Mouse (Mus musculus): Measurements from ENCODE around the gene Mgarp. TPM values are rescaled to one million over a fixed set of nuclear protein-coding genes. Genes with fewer than 3 reads are reported as not detected.

Mgarp gene
- polyA plus RNA-seq, 1 experiment from 2014 or later = 6.7 TPM

DNA sequence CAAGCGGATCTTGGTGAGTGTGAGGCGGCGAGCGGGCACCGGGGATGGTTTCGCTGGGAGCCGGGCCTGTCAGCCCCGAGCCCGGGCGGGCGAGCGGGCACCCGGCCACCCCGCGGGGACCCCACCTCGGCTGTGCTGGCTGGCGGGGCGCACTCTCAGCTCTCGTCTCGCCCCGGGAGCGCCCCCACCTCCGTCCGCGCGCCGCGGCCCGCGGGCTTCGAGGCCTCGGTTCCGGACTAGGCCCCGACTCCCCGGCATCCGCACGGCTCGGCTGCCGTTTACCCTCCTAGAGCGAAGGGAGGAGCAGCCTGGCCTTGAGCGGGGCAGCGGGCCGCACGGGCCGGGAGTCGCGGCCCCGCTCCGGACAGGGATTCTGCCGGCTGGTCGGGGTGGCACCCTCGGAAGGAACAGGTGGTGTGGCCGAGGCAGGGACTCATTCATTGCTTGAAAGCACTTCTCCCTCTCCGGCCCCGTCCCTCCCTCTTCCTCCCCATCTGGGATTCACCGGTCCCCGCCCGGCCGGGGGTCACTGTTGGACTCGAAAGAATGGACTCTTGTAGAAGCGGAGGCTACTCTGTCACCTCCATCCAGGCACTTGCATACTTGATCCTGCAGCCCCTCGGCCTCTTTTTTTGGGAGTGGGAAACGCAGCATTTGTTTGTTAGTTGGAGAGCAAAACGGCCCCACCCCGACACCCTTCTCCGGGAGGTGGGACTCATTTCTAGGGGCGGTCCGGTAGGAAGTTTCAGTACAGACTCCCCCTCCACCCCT lies 20.0 kb upstream of the Mgarp start:
- H3K4me3 ChIP-seq (ENCODE audit: low read depth, low read length) = peak overlapping the region; percentile 98
- peaks cover 3% of the 10 kb centered on the region for H3K4me1 ChIP-seq (ENCODE audit: control insufficient read depth, insufficient read depth, low read length)
- peak overlapping the region; percentile 81 for H3K4me2 ChIP-seq (ENCODE audit: low read depth)
- DNase-seq (ENCODE audit: low spot score) (peak; percentile 60), ATAC-seq (ENCODE audit: insufficient read depth, low FRiP score, low TSS enrichment) (peak; percentile 43)
- H3K27ac ChIP-seq (ENCODE audit: low read depth, low read length) = peak overlapping the region; percentile 93
- 1% methylated on average over 48 of the region's 68 CpGs for WGBS
- H3K9ac ChIP-seq (ENCODE audit: low read length) = peak overlapping the region; percentile 98
- no peaks in the 10 kb centered on the region for H3K9me3 ChIP-seq (ENCODE audit: control insufficient read depth, low read length)
- no peaks in the 10 kb centered on the region for H3K36me3 ChIP-seq (ENCODE audit: control insufficient read depth, insufficient read depth, low read length)
- no peaks in the 10 kb centered on the region for H3K27me3 ChIP-seq (ENCODE audit: control insufficient read depth, insufficient read depth, low read length)

GRCm38 (mm10) chr3:51416073-51416363 lies 19.5 kb upstream of the Mgarp start:
- H3K9ac ChIP-seq (ENCODE audit: low read length) = peak overlapping the region; percentile 98
- peak overlapping the region; percentile 81 for H3K4me2 ChIP-seq (ENCODE audit: low read depth)
- peaks cover 3% of the 10 kb centered on the region for H3K4me1 ChIP-seq (ENCODE audit: control insufficient read depth, insufficient read depth, low read length)
- DNase-seq (ENCODE audit: low spot score) (no peak), ATAC-seq (ENCODE audit: insufficient read depth, low FRiP score, low TSS enrichment) (peak; percentile 51)
- H3K27me3 ChIP-seq (ENCODE audit: control insufficient read depth, insufficient read depth, low read length) = no peaks in the 10 kb centered on the region
- peak overlapping the region; percentile 93 for H3K27ac ChIP-seq (ENCODE audit: low read depth, low read length)
- no peaks in the 10 kb centered on the region for H3K36me3 ChIP-seq (ENCODE audit: control insufficient read depth, insufficient read depth, low read length)
- H3K4me3 ChIP-seq (ENCODE audit: low read depth, low read length) = peak overlapping the region; percentile 98
- H3K9me3 ChIP-seq (ENCODE audit: control insufficient read depth, low read length) = no peaks in the 10 kb centered on the region
- under 1% methylated on average over 26 of the region's 30 CpGs for WGBS

- H3K9ac ChIP-seq (ENCODE audit: low read length) = peak within 1 kb of the TSS; percentile 98
- H3K9me3 ChIP-seq (ENCODE audit: control insufficient read depth, low read length) = no peaks in the 10 kb centered on the region
- H3K36me3 ChIP-seq (ENCODE audit: control insufficient read depth, insufficient read depth, low read length) = no peaks in the 10 kb centered on the region
- H3K4me3 ChIP-seq (ENCODE audit: low read depth, low read length) = peak within 1 kb of the TSS; percentile 98
- peak within 1 kb of the TSS; percentile 67 for H3K4me2 ChIP-seq (ENCODE audit: low read depth)
- H3K4me1 ChIP-seq (ENCODE audit: control insufficient read depth, insufficient read depth, low read length) = peaks cover 3% of the 10 kb centered on the region
- WGBS = 6% methylated on average over 43 of the region's 43 CpGs
- no peaks in the 10 kb centered on the region for H3K27me3 ChIP-seq (ENCODE audit: control insufficient read depth, insufficient read depth, low read length)
- ATAC-seq (ENCODE audit: insufficient read depth, low FRiP score, low TSS enrichment) (peak; percentile 89), DNase-seq (ENCODE audit: low spot score) (peak; percentile 96)
- peak within 1 kb of the TSS; percentile 93 for H3K27ac ChIP-seq (ENCODE audit: low read depth, low read length)
Measured at GRCm38 (mm10) chr3:51415098-51416072, 18.8 kb upstream of the Mgarp start, which contains the start of gene Naa15. Naa15 (plus strand) TSS chr3:51415148.

DNA sequence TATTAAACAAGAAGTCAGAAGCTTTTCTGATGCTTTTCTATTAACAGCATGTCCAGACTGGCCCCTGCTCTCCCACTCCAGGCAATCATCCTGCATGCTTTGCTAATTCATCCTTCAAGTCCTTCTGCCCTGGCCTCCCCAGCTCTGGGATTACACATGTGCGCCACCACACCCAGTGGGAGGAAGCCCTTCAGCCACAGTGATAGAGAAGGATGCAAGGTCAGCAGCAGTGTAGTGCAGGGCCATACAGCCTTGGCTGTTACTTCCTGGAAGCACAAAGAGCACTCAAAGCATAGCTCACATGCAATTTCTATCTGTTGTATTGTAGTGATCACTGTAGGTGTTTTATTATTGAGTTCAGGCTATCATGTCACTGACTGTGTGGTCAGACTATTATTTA lies 16.7 kb upstream of the Mgarp start:
- no peak overlapping the region for H3K9ac ChIP-seq (ENCODE audit: low read length)
- H3K9me3 ChIP-seq (ENCODE audit: control insufficient read depth, low read length) = no peaks in the 10 kb centered on the region
- H3K4me1 ChIP-seq (ENCODE audit: control insufficient read depth, insufficient read depth, low read length) = peaks cover 3% of the 10 kb centered on the region
- DNase-seq (ENCODE audit: low spot score) (no peak), ATAC-seq (ENCODE audit: insufficient read depth, low FRiP score, low TSS enrichment) (no peak)
- H3K27ac ChIP-seq (ENCODE audit: low read depth, low read length) = no peak overlapping the region
- H3K4me2 ChIP-seq (ENCODE audit: low read depth) = no peak overlapping the region
- 80% methylated on average over 1 of the region's 1 CpGs for WGBS
- H3K27me3 ChIP-seq (ENCODE audit: control insufficient read depth, insufficient read depth, low read length) = no peaks in the 10 kb centered on the region
- no peak overlapping the region for H3K4me3 ChIP-seq (ENCODE audit: low read depth, low read length)
- no peaks in the 10 kb centered on the region for H3K36me3 ChIP-seq (ENCODE audit: control insufficient read depth, insufficient read depth, low read length)

DNA sequence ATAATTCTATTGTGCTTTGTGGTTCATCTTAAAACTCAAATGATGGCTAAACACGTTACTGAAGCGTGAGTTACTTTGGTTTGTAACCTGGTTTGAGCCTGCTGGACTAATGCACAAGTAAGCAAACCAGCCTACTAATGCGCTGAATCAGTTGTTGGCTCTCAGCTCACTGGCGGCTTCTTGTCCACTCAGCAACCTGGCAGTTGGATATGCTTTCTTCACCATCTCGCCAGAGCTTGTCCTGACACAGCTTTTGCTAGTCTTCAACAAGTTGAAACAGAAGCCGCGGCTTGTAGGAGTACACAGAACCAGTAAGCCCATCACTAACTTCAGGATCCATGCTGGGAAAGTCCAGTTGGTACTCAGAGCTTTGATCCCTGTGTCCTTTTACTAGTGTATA lies 15.9 kb upstream of the Mgarp start:
- Histone ChIP-seq H3K4me3 (ENCODE audit: low read depth, low read length) (no peak overlapping the region), H3K9ac (ENCODE audit: low read length) (no peak overlapping the region), H3K27ac (ENCODE audit: low read depth, low read length) (no peak overlapping the region), H3K9me3 (ENCODE audit: control insufficient read depth, low read length) (no peaks in the 10 kb centered on the region), H3K4me2 (ENCODE audit: low read depth) (no peak overlapping the region), H3K36me3 (ENCODE audit: control insufficient read depth, insufficient read depth, low read length) (no peaks in the 10 kb centered on the region), H3K4me1 (ENCODE audit: control insufficient read depth, insufficient read depth, low read length) (peaks cover 3% of the 10 kb centered on the region), H3K27me3 (ENCODE audit: control insufficient read depth, insufficient read depth, low read length) (no peaks in the 10 kb centered on the region)
- no peak for DNase-seq (ENCODE audit: low spot score)
- 92% methylated on average over 7 of the region's 7 CpGs for WGBS
- no peak for ATAC-seq (ENCODE audit: insufficient read depth, low FRiP score, low TSS enrichment)

DNA sequence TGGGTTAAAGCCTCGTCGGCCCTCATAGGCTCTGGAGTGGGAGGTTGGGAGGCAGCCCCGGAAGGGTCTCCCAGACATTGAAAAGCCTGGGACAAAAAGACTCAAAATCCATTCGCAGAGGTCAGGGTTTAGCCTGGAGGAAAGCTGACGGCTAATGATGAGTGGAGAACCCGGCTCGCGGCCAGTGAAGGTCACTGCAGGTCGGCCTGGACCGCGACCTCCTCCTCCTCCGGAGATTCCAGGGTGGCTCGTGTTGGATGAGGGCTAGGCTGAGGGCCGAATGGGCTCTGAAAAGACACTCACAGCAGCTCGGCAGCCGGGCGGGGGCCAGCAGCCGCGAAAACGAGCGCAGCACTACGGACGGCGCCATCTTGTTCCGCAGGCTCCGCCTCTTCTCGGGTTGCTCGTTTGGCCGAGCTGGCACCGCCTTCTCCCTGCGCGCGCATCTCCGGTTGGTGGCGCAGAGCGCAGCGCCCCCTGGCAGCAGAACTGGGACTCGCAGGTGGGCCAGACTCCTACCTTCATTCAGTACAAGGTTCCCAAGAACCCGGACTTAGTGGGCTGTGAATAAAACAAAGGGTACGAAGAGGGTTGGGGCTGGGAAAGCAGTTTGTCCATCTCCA lies 12.1 kb upstream of the Mgarp start, which contains the start of gene Ndufc1:
TSS of gene Ndufc1 (minus strand) at position 428 of the 623 bp plus-strand sequence.
- H3K27me3 ChIP-seq (ENCODE audit: control insufficient read depth, insufficient read depth, low read length) = no peaks in the 10 kb centered on the region
- H3K4me3 ChIP-seq (ENCODE audit: low read depth, low read length) = peak within 1 kb of the TSS; percentile 83
- H3K36me3 ChIP-seq (ENCODE audit: control insufficient read depth, insufficient read depth, low read length) = peaks cover 2% of the 10 kb centered on the region; the same call in 1 of the 2 replicates
- peak within 1 kb of the TSS; percentile 96 for H3K27ac ChIP-seq (ENCODE audit: low read depth, low read length)
- 0 out of 2 replicates have a peak, but pooled peaks cover 2% of the 10 kb centered on the region for H3K4me1 ChIP-seq (ENCODE audit: control insufficient read depth, insufficient read depth, low read length)
- ATAC-seq (ENCODE audit: insufficient read depth, low FRiP score, low TSS enrichment) (peak; percentile 90), DNase-seq (ENCODE audit: low spot score) (peak; percentile 97)
- H3K9me3 ChIP-seq (ENCODE audit: control insufficient read depth, low read length) = no peaks in the 10 kb centered on the region
- whole genome bisulfite sequencing = under 1% methylated on average over 40 of the region's 40 CpGs
- H3K4me2 ChIP-seq (ENCODE audit: low read depth) = peak within 1 kb of the TSS; percentile 67
- H3K9ac ChIP-seq (ENCODE audit: low read length) = peak within 1 kb of the TSS; percentile 89

- Histone ChIP-seq H3K27me3 (ENCODE audit: control insufficient read depth, insufficient read depth, low read length) (no peaks in the 10 kb centered on the region), H3K9ac (ENCODE audit: low read length) (peak overlapping the region; percentile 89), H3K4me1 (ENCODE audit: control insufficient read depth, insufficient read depth, low read length) (0 out of 2 replicates have a peak, but pooled peaks cover 2% of the 10 kb centered on the region), H3K9me3 (ENCODE audit: control insufficient read depth, low read length) (no peaks in the 10 kb centered on the region), H3K27ac (ENCODE audit: low read depth, low read length) (peak overlapping the region; percentile 96), H3K36me3 (ENCODE audit: control insufficient read depth, insufficient read depth, low read length) (peaks cover 2% of the 10 kb centered on the region; the same call in 1 of the 2 replicates), H3K4me2 (ENCODE audit: low read depth) (peak overlapping the region; percentile 67), H3K4me3 (ENCODE audit: low read depth, low read length) (peak overlapping the region; percentile 83)
- ATAC-seq (ENCODE audit: insufficient read depth, low FRiP score, low TSS enrichment) = peak; percentile 18; the same call in 1 of the 2 replicates
- 21% methylated on average over 20 of the region's 20 CpGs for WGBS
- DNase-seq (ENCODE audit: low spot score) = no peak
Measured at GRCm38 (mm10) chr3:51407870-51408560, 11.5 kb upstream of the Mgarp start.

DNA sequence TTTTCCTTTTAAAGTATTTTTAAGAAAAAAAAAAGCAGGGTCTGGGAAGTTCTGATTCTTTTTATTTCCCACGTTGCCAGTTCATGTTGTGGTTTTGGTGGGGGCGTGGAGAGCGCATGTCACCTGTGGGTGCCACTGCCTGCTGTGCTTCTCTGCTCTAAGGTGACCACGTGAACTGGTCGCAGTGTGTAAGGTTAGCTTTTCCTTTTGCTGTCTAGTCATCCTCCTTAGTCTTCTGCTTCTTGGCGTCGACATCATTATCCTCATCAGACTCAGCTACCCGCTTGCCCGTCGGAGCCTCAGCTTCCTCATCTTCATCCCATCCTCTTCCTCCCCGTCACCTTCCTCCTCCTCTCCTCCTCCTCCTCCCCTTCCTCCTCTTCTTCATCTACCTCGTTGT lies 6.1 kb upstream of the Mgarp start:
- H3K27me3 ChIP-seq (ENCODE audit: control insufficient read depth, insufficient read depth, low read length) = no peaks in the 10 kb centered on the region
- WGBS = 96% methylated on average over 12 of the region's 12 CpGs
- ATAC-seq (ENCODE audit: insufficient read depth, low FRiP score, low TSS enrichment) (no peak), DNase-seq (ENCODE audit: low spot score) (no peak)
- H3K4me3 ChIP-seq (ENCODE audit: low read depth, low read length) = no peak overlapping the region
- H3K36me3 ChIP-seq (ENCODE audit: control insufficient read depth, insufficient read depth, low read length) = peaks cover 2% of the 10 kb centered on the region; the same call in 1 of the 2 replicates
- no peaks in the 10 kb centered on the region for H3K9me3 ChIP-seq (ENCODE audit: control insufficient read depth, low read length)
- H3K4me2 ChIP-seq (ENCODE audit: low read depth) = no peak overlapping the region
- no peak overlapping the region for H3K9ac ChIP-seq (ENCODE audit: low read length)
- 0 out of 2 replicates have a peak, but pooled peaks cover 2% of the 10 kb centered on the region for H3K4me1 ChIP-seq (ENCODE audit: control insufficient read depth, insufficient read depth, low read length)
- H3K27ac ChIP-seq (ENCODE audit: low read depth, low read length) = no peak overlapping the region

Data from neural tube, embryonic 11.5 days (tissue).